Mouse (Mus musculus) inflammation-experienced regulatory T-cells, adult 6 months (primary cell): ENCODE data around the gene Pik3ip1. TPM values are rescaled to one million over a fixed set of nuclear protein-coding genes. Genes with fewer than 3 reads are reported as not detected.
A peak's percentile ranks its signal among the peaks of the same experiment; 100 is the strongest.

Experiments used
- ATAC-seq: one replicate; pipeline ENCODE4 v1.8.0; 2017
- polyA plus RNA-seq, 3 experiments: library from polyadenylated mRNA; unstranded; fragments of 100-300 nt; shearing (Covaris generic); gene quantifications; one replicate each; pipeline ENCODE4 v1.2.1; 2017

Pik3ip1 gene
- polyA plus RNA-seq, 3 experiments from 2014 or later: 11.5 to 59.1 (median 35.3) TPM

DNA sequence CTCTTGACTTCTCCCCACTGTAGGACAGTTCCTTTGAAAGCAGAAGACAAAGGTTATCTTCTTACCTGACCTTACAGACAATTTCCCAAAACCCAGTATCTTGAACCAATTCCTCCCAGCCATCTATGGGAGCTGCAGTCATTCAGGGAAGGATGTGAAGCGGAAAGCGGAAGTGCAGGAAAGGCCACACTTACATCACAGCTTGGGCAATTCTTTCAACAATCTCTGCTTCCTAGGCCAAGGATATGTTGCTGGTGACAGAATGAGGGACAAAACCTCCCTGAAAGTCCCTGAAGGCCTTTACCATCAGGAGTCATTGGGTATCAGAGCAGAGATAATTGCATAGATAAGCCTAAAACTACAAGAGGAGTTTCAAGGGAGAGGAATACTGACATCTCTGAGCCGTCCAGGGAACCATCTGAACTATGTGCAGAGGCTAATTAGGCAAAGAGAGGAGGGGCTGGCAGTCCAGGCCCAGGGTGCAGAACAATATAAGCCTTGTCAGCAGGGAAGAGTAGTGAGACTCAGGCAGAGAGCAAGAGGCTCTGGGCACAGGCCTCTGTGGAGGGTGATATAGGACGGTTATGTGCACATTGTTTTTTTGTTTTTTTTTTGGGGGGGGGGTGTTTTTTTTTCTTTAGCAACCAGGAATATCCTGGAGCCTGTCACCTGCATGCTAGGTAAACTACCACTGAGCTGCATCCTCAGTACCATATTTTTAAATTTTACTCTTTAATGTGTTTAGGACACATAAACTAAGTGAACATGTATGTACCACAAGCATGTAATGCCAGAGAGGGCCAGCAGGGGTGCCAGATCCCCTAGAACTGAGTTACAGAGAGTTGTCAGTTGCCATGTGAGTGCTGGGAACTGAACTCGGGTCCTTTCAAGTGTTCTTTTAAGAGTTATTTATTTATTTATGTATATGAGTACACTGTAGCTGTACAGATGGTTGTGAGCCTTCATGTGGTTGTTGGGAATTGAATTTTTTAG, 52.7 kb downstream of the Pik3ip1 start:
- no peak for ATAC-seq

DNA sequence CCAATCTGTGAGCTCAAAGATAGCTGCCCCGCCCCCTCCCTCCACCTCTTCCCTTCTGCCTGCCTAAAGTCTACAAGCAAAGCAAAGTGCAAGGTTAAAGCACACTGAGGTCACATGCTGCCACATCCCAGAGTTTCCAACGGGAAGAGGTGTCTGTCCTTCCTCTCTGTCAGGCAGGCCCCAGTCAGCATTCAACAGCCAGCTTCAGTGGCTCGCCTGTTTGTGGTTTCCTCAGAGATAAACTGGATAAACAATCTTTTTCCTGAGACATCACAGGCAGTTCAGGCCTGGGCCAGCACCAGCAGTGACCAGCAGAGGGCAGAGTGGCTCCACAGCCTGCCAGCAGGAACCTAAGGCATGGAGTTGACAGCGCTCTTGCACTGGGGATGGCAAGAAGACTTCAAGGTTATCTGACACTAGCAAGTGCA, 56.8 kb downstream of the Pik3ip1 start:
- peak; percentile 92 for ATAC-seq

DNA sequence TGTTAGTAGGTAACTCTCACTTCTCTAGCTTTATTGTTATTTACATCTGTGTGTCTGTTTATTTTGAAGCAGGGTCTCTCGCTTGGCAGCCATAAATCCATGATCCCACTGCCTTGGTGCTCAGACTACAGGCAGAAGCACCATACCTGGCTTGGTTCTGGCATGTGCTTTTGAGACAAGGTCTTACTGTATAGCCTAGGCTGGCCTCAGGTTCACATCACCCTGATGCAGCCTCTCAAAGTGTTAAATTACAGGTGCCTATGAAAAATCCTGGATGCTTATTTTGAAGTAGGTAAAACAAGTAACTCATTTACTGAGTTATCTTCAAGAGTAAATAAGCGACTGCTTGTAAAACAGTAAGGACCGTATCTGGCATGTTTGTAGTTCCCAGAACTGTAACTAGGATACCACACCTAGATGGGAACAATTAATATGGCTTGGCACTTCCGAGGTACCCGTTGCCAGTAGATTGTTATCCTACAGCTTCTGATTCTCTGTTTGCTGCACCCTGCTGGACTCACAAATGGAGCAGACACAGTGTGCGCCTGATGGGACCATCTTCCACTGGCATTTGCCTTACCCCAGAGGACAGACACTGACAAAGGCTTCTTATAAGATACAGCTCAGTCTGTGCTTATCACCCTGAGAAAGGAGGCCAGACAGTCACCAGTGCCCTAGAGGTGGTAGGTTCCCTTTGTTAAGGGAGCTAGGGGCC, 57.4 kb downstream of the Pik3ip1 start:
- ATAC-seq: no peak

DNA sequence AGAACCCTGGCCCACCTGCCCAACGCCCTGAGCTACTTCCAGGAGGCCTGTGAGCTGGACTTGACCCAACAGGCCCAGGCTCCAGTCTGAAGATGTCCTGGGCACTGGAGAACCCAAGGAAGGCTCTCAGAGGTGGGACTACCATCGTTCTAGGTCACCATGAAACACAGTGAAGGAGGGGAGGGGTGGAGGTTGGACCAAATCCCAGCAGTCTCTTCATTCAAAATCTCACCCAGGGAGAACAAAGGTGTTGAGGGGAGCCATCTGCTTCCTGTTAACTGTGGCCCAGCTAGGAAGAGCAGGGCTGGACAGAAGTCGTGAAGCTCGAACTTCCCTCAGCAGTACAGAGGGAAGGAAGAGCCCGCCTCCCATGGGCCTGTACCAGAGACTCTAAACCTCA, 59.8 kb downstream of the Pik3ip1 start:
- no peak for ATAC-seq

DNA sequence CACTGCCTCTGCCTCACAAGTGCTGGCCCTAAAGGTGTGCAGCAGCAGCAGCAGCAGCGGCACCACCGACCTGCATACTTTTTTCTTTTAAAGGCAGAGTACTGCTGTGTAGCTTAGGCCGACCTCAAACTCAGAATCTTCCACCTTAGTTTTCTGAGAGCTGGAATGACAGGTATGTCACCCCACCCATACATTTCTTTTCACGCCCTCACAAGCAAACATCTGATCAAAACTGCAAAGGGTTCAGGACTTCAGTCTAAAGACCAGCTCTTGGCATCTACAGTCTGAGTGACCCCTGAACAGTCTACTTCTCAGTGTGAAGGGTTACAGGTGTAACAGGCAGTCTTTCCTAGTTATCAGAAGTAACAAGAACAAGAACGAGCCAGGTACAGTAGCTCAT, 60.6 kb downstream of the Pik3ip1 start:
- ATAC-seq: no peak

DNA sequence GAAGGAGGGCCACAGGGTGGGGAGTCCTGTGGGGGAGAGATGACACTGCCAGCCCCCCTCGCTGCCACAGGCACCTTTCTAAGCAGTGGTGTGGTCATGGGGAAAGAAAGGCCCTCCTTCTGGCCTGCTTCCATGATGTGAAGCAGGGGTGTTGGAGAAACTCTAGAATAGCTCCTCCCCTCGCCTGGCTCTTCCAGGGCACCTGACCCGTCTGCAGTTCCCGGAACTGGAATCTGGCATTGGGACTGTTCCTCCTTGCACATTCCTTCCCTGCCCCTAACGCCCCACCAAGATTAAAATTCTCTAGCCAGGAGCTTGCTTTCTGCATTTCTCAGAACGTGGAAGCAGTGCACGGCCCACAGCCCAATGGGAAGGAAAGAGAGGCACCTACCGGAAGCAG, 62.3 kb downstream of the Pik3ip1 start:
- ATAC-seq: no peak

Other genes with a start within 250 kb of the Pik3ip1 start
- gene Sfi1, start 136.9 kb upstream of the Pik3ip1 start, polyA plus RNA-seq: 10 to 100 TPM; 25.9 to 49.0 (median 44.6) TPM
- gene Eif4enif1, start 128.0 kb upstream of the Pik3ip1 start, polyA plus RNA-seq: 10 to 100 TPM; 57.1 to 81.6 (median 75.7) TPM
- 100 to 1,000 TPM; 162 to 177 (median 172) TPM for gene Drg1, start 64.0 kb upstream of the Pik3ip1 start, polyA plus RNA-seq
- gene Patz1, start 41.5 kb upstream of the Pik3ip1 start, polyA plus RNA-seq: 10 to 100 TPM; 15.5 to 19.6 (median 16.0) TPM
- 10 to 100 TPM; 84.8 to 90.3 (median 87.8) TPM for gene Limk2, start 78.8 kb downstream of the Pik3ip1 start, polyA plus RNA-seq
- gene Rnf185, start 122.0 kb downstream of the Pik3ip1 start, polyA plus RNA-seq: 10 to 100 TPM; 16.8 to 28.4 (median 21.9) TPM
- gene Pla2g3, start 157.9 kb downstream of the Pik3ip1 start, polyA plus RNA-seq: under 1 TPM in 2 of 3 experiments, not detected in 1; 0.12 to 0.28 TPM
- gene Inpp5j, start 174.4 kb downstream of the Pik3ip1 start, polyA plus RNA-seq: not detected
- gene Selenom, start 184.3 kb downstream of the Pik3ip1 start, polyA plus RNA-seq: 10 to 100 TPM in 1 of 3 experiments, 1 to 10 TPM in 2; 5.6 to 20.7 (median 8.1) TPM
- 1 to 10 TPM; 1.5 to 7.4 (median 4.3) TPM for gene Smtn, start 210.2 kb downstream of the Pik3ip1 start, polyA plus RNA-seq